In genomic region chr3:48464679-48465078, GRCm38 (mm10) we compare ENCODE assay signal across 33 mouse cellular contexts.
"Had no signal": no experiment of that assay in that cellular context is flagged by ENCODE, and none has a peak within 500 bp of the region (broad histone marks: within the 10 kb centered on the region; RNA-seq: fewer than 3 reads in every experiment).

No protein-coding gene starts in this region.

- DNase-seq: heart, postnatal 10 days; heart, postnatal 14 days; heart, postnatal 36 days; heart, postnatal 4 days; kidney, adult 11 months; kidney, adult 18-20 months; kidney, adult 2 months; kidney, adult 8-10 months; kidney, adult 9 months; kidney, postnatal 10 days; kidney, postnatal 14 days; kidney, postnatal 25 days; kidney, postnatal 36 days; kidney, postnatal 4 days; layer of hippocampus, adult 9-11 months; layer of hippocampus, postnatal 36 days had no signal

- H3K4me3 ChIP-seq: heart, embryonic 10.5 days; heart, embryonic 12.5 days; heart, embryonic 13.5 days; heart, embryonic 15.5 days; hindbrain, embryonic 10.5 days; hindbrain, embryonic 12.5 days; hindbrain, embryonic 13.5 days; hindbrain, embryonic 15.5 days; kidney, embryonic 15.5 days; layer of hippocampus, adult 2 months; left cerebral cortex, adult 2 months had no signal

- H3K4me2 ChIP-seq: heart, embryonic 11.5 days; heart, embryonic 12.5 days; heart, embryonic 13.5 days; heart, embryonic 15.5 days; hindbrain, embryonic 12.5 days; hindbrain, embryonic 13.5 days; hindbrain, embryonic 14.5 days; hindbrain, embryonic 15.5 days; kidney, embryonic 15.5 days had no signal

- H3K27me3 ChIP-seq: heart, embryonic 12.5 days; heart, embryonic 13.5 days; heart, embryonic 15.5 days; hindbrain, embryonic 12.5 days; hindbrain, embryonic 13.5 days; hindbrain, embryonic 15.5 days; kidney, embryonic 15.5 days had no signal

- ATAC-seq: hindbrain, embryonic 16.5 days; hindbrain, postnatal 0 days; inflammation-experienced regulatory T-cells, adult 6 months had no signal

- H3K27ac ChIP-seq: heart, embryonic 10.5 days; heart, embryonic 13.5 days; heart, embryonic 15.5 days; hindbrain, embryonic 10.5 days; hindbrain, embryonic 12.5 days; hindbrain, embryonic 13.5 days; hindbrain, embryonic 14.5 days; hindbrain, embryonic 15.5 days; hindbrain, postnatal 0 days; kidney, embryonic 15.5 days; kidney, postnatal 0 days; layer of hippocampus, adult 2 months; left cerebral cortex, adult 2 months had no signal

- H3K4me1 ChIP-seq: heart, embryonic 10.5 days; heart, embryonic 12.5 days; heart, embryonic 13.5 days; heart, embryonic 15.5 days; hindbrain, embryonic 10.5 days; hindbrain, embryonic 12.5 days; hindbrain, embryonic 13.5 days; hindbrain, embryonic 15.5 days; kidney, embryonic 15.5 days had no signal

- H3K9ac ChIP-seq: heart, embryonic 12.5 days; heart, embryonic 13.5 days; heart, embryonic 15.5 days; hindbrain, embryonic 12.5 days; hindbrain, embryonic 13.5 days; hindbrain, embryonic 14.5 days; hindbrain, embryonic 15.5 days; kidney, embryonic 15.5 days had no signal

- H3K36me3 ChIP-seq: heart, embryonic 10.5 days; heart, embryonic 12.5 days; heart, embryonic 13.5 days; heart, embryonic 15.5 days; hindbrain, embryonic 10.5 days; hindbrain, embryonic 12.5 days; hindbrain, embryonic 13.5 days; hindbrain, embryonic 15.5 days; kidney, embryonic 15.5 days had no signal

- H3K9me3 ChIP-seq: heart, embryonic 10.5 days; heart, embryonic 12.5 days; heart, embryonic 13.5 days; heart, embryonic 15.5 days; hindbrain, embryonic 10.5 days; hindbrain, embryonic 12.5 days; hindbrain, embryonic 13.5 days; hindbrain, embryonic 15.5 days; kidney, embryonic 15.5 days had no signal
